Mouse (Mus musculus) bone marrow macrophage, adult 2 months (primary cell): ENCODE results near the gene Pea15a. TPM values are rescaled to one million over a fixed set of nuclear protein-coding genes. Genes with fewer than 3 reads are reported as not detected.

ENCODE experiments used
- H3K27ac ChIP-seq: 2 replicates; pipeline ENCODE4 v1.5.1; 2012; ENCODE audit warnings: low read depth, low read length; ENCODE audit not compliant: insufficient read depth
- H3K4me1 ChIP-seq: 2 replicates; pipeline ENCODE4 v1.6.1; 2012; ENCODE audit warnings: low read length; ENCODE audit not compliant: control insufficient read depth, insufficient read depth
- H3K4me3 ChIP-seq: 2 replicates; pipeline ENCODE4 v1.5.1; 2012; ENCODE audit warnings: mild to moderate bottlenecking, low read length, moderate library complexity; ENCODE audit not compliant: insufficient read depth
- CTCF ChIP-seq: IDR thresholded peaks from 2 replicates; pipeline ENCODE4 v1.5.1; 2012; ENCODE audit warnings: low read depth, mild to moderate bottlenecking, low read length, moderate library complexity
- POLR2A ChIP-seq: IDR thresholded peaks from 2 replicates; pipeline ENCODE4 v1.6.1; 2012; ENCODE audit warnings: mild to moderate bottlenecking, low read depth, low read length, borderline replicate concordance
- polyA plus RNA-seq: library from polyadenylated mRNA; stranded (reverse); fragments of >200 nt; gene quantifications from 2 replicates; pipeline ENCODE4 v1.2.4, GENCODE M21; 2012; ENCODE audit not compliant: missing spikeins, insufficient read depth, insufficient read length

Gene Pea15a
- polyA plus RNA-seq, 1 experiment: 256 TPM

GRCm38 (mm10) chr1:172148955-172149815 lies 57.4 kb downstream of the Pea15a start:
- Histone ChIP-seq H3K4me3 (peak overlapping the region; percentile 71), H3K27ac (peak overlapping the region; percentile 84), H3K4me1 (peaks cover 11% of the 10 kb centered on the region)
- no peak for TF ChIP-seq POLR2A
- TF ChIP-seq CTCF: no peak

GRCm38 (mm10) chr1:172148279-172148954 lies 58.2 kb downstream of the Pea15a start:
- Histone ChIP-seq H3K4me1 (peaks cover 10% of the 10 kb centered on the region), H3K27ac (peak overlapping the region; percentile 84), H3K4me3 (peak overlapping the region; percentile 71)
- TF ChIP-seq POLR2A: no peak
- TF ChIP-seq CTCF: no peak

- no peak for TF ChIP-seq CTCF
- TF ChIP-seq POLR2A: no peak
- peak within 1 kb of the TSS; percentile 84 for H3K27ac ChIP-seq
Measured at GRCm38 (mm10) chr1:172147835-172148278, 58.7 kb downstream of the Pea15a start, which contains the start of gene Dcaf8. TSS of gene Dcaf8 (plus strand) at chr1:172148084.

More at GRCm38 (mm10) chr1:172147835-172148278, 58.7 kb downstream of the Pea15a start, which contains the start of gene Dcaf8:
- Histone ChIP-seq H3K4me1 (peaks cover 10% of the 10 kb centered on the region), H3K4me3 (peak within 1 kb of the TSS; percentile 71)

Other genes starting within 250 kb of the Pea15a start
- 0.74 and 1.2 TPM in 2 replicates for gene Vangl2, start 178.4 kb downstream of the Pea15a start, polyA plus RNA-seq
- gene Nhlh1, start 149.2 kb downstream of the Pea15a start, polyA plus RNA-seq: not detected in 2 replicates
- gene Copa, start 124.3 kb downstream of the Pea15a start, polyA plus RNA-seq: 159 and 167 TPM in 2 replicates
- 142 and 144 TPM in 2 replicates for gene Ncstn, start 124.0 kb downstream of the Pea15a start, polyA plus RNA-seq
- 56.7 and 64.1 TPM in 2 replicates for gene Pex19, start 80.0 kb downstream of the Pea15a start, polyA plus RNA-seq
- 73.2 and 78.3 TPM in 2 replicates for gene Dcaf8, start 58.7 kb downstream of the Pea15a start, polyA plus RNA-seq
- gene Casq1, start 13.1 kb upstream of the Pea15a start, polyA plus RNA-seq: not detected in 2 replicates
- gene Atp1a4, start 51.6 kb upstream of the Pea15a start, polyA plus RNA-seq: not detected in 2 replicates
- gene Igsf8, start 54.8 kb upstream of the Pea15a start, polyA plus RNA-seq: 90.3 and 110 TPM in 2 replicates
- 0.15 and 0.36 TPM in 2 replicates for gene Atp1a2, start 91.3 kb upstream of the Pea15a start, polyA plus RNA-seq
- 1.8 and 2.2 TPM in 2 replicates for gene Kcnj9, start 122.5 kb upstream of the Pea15a start, polyA plus RNA-seq
- 52.3 and 58.4 TPM in 2 replicates for gene Kcnj10, start 134.4 kb upstream of the Pea15a start, polyA plus RNA-seq
- gene Pigm, start 169.7 kb upstream of the Pea15a start, polyA plus RNA-seq: 14.3 and 15.4 TPM in 2 replicates